Mouse (Mus musculus): ENCODE data around the gene Hist1h1c. TPM values are rescaled to one million over a fixed set of nuclear protein-coding genes. Genes with fewer than 3 reads are reported as not detected.

Gene Hist1h1c
- polyA plus RNA-seq, 2 experiments: 46.8 to 72.5 TPM

DNA sequence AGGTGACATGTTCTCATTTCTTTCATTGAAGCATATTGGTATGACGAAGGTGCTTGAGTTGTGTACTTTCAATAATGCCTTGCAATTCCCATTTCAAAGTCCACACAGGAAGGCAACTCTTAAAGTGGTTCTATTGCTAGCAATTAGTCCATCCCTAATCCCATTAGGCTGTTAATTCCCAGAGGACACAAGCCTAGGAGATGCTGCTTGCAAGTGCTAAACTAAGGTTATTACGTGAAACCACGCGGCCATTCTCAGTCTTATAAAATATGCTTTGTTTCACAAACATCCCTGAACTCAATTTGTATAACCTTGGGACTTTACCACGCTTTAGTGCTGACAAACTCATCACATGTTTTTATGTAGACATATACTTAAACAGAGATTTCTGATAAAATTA is 1.5 kb upstream of the Hist1h1c start:
- Histone ChIP-seq H3K9ac (replicated peaks) (no peak overlapping the region), H3K4me1 (replicated peaks; ENCODE audit: control insufficient read depth in 2 of 2, insufficient read depth in 2 of 2, low read length in 1 of 2) (peaks cover 12 to 14% of the 10 kb centered on the region in 2 experiments), H3K9me3 (ENCODE audit: control insufficient read depth, low read length) (no peaks in the 10 kb centered on the region), H3K27ac (peak overlapping the region; percentile 51), H3K27me3 (ENCODE audit: control insufficient read depth, insufficient read depth, low read length) (no peaks in the 10 kb centered on the region), H3K36me3 (replicated peaks; ENCODE audit: control insufficient read depth, insufficient read depth, low read depth) (no peaks in the 10 kb centered on the region), H3K4me2 (ENCODE audit: low read depth) (no peak overlapping the region), H3K4me3 (ENCODE audit: insufficient read depth in 1 of 2, low read depth in 2 of 2, low read length in 2 of 2) (no peak overlapping the region)
- DNase-seq (ENCODE audit: low read depth in 3 of 3, low spot score in 3 of 3) (no peak), ATAC-seq (ENCODE audit: insufficient read depth) (no peak)
- WGBS (ENCODE audit: insufficient replicate concordance): 84% methylated on average over 5 of the region's 5 CpGs
- TF ChIP-seq EP300 (IDR thresholded peaks at IDR 0.05; ENCODE audit: low read depth) (no peak), CTCF (IDR thresholded peaks at IDR 0.05; ENCODE audit: low read depth) (no peak)

DNA sequence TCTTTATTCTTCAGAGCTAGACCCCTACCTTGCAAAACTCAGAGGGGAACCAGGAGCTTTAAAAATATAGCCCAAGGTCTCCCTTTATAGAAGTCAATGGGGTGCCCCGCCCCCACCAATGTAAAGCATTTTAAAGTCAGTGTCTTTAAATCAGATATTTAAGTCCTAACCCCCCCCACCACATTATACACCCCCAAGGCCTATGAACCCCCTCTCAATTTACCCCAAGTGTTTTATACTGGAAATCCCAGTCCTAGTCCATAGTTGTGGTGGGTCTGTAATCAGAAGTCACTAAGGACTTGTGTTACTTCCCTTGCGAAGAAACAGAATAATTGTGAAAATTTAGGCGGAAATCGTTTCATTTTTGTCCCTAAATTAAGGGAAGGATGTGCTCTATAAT is 567 bp upstream of the Hist1h1c start:
- Histone ChIP-seq H3K4me2 (ENCODE audit: low read depth) (peak overlapping the region; percentile 94), H3K4me3 (ENCODE audit: insufficient read depth in 1 of 2, low read depth in 2 of 2, low read length in 2 of 2) (peak overlapping the region in 1 of 2 experiments; percentile 65; a peak in 2 of 4 replicates), H3K9me3 (ENCODE audit: control insufficient read depth, low read length) (no peaks in the 10 kb centered on the region), H3K9ac (replicated peaks) (peak overlapping the region; percentile 97), H3K4me1 (replicated peaks; ENCODE audit: control insufficient read depth in 2 of 2, insufficient read depth in 2 of 2, low read length in 1 of 2) (peaks cover 16 to 17% of the 10 kb centered on the region in 2 experiments), H3K27ac (peak overlapping the region; percentile 99), H3K36me3 (replicated peaks; ENCODE audit: control insufficient read depth, insufficient read depth, low read depth) (no peaks in the 10 kb centered on the region), H3K27me3 (ENCODE audit: control insufficient read depth, insufficient read depth, low read length) (no peaks in the 10 kb centered on the region)
- no peak for DNase-seq (ENCODE audit: low read depth in 3 of 3, low spot score in 3 of 3)
- TF ChIP-seq EP300 (IDR thresholded peaks at IDR 0.05; ENCODE audit: low read depth) (no peak), CTCF (IDR thresholded peaks at IDR 0.05; ENCODE audit: low read depth) (no peak)
- no peak for ATAC-seq (ENCODE audit: insufficient read depth)
- 19% methylated on average over 4 of the region's 4 CpGs for WGBS (ENCODE audit: insufficient replicate concordance)

DNA sequence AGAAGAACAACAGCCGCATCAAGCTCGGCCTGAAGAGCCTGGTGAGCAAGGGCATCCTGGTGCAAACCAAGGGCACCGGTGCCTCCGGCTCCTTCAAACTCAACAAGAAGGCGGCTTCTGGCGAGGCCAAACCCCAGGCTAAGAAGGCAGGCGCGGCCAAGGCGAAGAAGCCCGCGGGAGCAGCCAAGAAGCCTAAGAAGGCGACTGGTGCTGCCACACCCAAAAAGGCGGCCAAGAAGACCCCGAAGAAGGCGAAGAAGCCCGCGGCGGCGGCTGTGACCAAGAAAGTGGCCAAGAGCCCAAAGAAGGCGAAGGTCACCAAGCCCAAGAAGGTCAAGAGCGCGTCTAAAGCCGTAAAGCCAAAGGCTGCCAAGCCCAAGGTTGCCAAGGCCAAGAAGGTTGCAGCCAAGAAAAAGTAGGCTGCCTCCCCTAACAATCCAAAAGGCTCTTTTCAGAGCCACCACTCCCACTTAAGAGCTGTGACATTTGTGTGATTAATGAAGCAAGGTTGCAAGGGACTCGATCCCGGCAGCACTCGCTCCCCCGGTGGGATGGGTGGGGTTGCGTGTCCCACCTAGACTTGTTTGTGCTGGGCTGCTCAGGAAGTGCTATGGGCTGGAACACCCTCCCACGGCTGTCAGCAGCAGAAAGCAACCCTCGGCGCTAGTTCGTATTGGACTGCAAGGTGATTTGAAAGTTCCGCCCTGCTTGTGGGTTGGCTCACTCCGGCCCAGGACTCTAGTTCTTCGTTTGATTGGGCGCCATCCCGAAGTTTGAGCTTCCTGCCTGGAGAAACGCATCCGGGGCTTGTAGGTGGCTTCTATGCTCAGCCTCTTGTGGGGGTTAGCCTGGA is 687 bp downstream of the Hist1h1c start:
- Histone ChIP-seq H3K27me3 (ENCODE audit: control insufficient read depth, insufficient read depth, low read length) (no peaks in the 10 kb centered on the region), H3K4me1 (replicated peaks; ENCODE audit: control insufficient read depth in 2 of 2, insufficient read depth in 2 of 2, low read length in 1 of 2) (peaks cover 16 to 22% of the 10 kb centered on the region in 2 experiments), H3K27ac (peak overlapping the region; percentile 99), H3K4me3 (ENCODE audit: insufficient read depth in 1 of 2, low read depth in 2 of 2, low read length in 2 of 2) (peak overlapping the region; percentile 65 to 86), H3K36me3 (replicated peaks; ENCODE audit: control insufficient read depth, insufficient read depth, low read depth) (no peaks in the 10 kb centered on the region), H3K9ac (replicated peaks) (peak overlapping the region; percentile 97), H3K9me3 (ENCODE audit: control insufficient read depth, low read length) (no peaks in the 10 kb centered on the region), H3K4me2 (ENCODE audit: low read depth) (peak overlapping the region; percentile 94)
- DNase-seq (ENCODE audit: low read depth in 3 of 3, low spot score in 3 of 3) (peak; percentile 90 to 96 (median 93)), ATAC-seq (ENCODE audit: insufficient read depth) (peak; percentile 78)
- no peak; the same call in 1 of the 2 replicates for TF ChIP-seq CTCF (IDR thresholded peaks at IDR 0.05; ENCODE audit: low read depth)
- TF ChIP-seq EP300 (IDR thresholded peaks at IDR 0.05; ENCODE audit: low read depth): peak; percentile 68
- WGBS (ENCODE audit: insufficient replicate concordance): under 1% methylated on average over 39 of the region's 39 CpGs

DNA sequence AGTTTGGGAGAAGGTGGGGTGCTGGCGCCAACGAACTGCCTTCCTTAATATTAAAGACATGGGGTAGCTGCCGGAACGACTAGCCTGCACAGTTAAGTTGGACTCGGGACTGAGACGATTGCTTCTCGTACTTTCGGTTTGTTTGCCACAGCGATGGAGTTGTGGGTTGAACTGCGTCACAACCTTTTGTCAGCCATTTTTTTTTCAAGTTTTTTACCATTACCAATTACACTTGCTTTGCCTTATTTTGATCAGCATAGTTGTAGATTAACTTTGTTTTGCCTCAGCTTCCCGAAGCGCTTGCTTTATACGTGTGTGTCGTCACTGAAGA is 1.3 kb downstream of the Hist1h1c start:
- DNase-seq (ENCODE audit: low read depth in 3 of 3, low spot score in 3 of 3) (no peak), ATAC-seq (ENCODE audit: insufficient read depth) (no peak)
- H3K36me3 ChIP-seq (replicated peaks; ENCODE audit: control insufficient read depth, insufficient read depth, low read depth): no peaks in the 10 kb centered on the region
- H3K9ac ChIP-seq (replicated peaks): peak overlapping the region; percentile 97
- peak overlapping the region; percentile 94 for H3K4me2 ChIP-seq (ENCODE audit: low read depth)
- H3K27me3 ChIP-seq (ENCODE audit: control insufficient read depth, insufficient read depth, low read length): no peaks in the 10 kb centered on the region
- peak overlapping the region; percentile 65 to 86 for H3K4me3 ChIP-seq (ENCODE audit: insufficient read depth in 1 of 2, low read depth in 2 of 2, low read length in 2 of 2)
- H3K4me1 ChIP-seq (replicated peaks; ENCODE audit: control insufficient read depth in 2 of 2, insufficient read depth in 2 of 2, low read length in 1 of 2): peaks cover 16 to 22% of the 10 kb centered on the region in 2 experiments
- TF ChIP-seq CTCF (IDR thresholded peaks at IDR 0.05; ENCODE audit: low read depth) (no peak), EP300 (IDR thresholded peaks at IDR 0.05; ENCODE audit: low read depth) (peak; percentile 11; the same call in 1 of the 2 replicates)
- H3K9me3 ChIP-seq (ENCODE audit: control insufficient read depth, low read length): no peaks in the 10 kb centered on the region
- H3K27ac ChIP-seq: peak overlapping the region; percentile 99
- under 1% methylated on average over 14 of the region's 14 CpGs for WGBS (ENCODE audit: insufficient replicate concordance)

DNA sequence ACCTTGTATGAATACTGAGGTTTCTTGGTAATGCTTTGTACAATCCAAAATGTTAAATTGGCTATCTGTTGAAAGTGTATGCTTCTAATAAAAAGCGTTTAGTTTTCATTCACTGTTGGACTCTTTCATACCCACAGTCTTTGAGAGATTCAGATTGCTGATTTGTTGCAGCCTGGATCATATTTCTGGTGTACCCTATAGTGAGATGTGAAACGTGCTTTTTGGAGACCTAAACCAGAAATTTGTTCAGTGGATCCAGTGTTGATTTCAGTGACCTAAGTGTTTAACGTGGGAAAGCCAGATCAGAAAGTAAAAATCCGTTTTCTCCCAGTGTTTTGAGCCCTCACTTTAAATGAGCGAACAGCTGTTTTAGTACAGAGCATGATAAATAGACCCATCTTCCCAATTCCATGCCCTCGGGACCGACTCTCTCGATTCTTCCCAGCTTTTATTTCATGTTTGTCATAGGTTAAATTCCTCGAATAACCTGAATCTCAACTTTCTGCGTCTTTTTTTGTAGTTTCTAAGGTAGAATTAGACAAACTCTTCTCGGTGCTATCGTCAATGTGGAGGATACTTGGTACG is 1.7 kb downstream of the Hist1h1c start:
- Histone ChIP-seq H3K9me3 (ENCODE audit: control insufficient read depth, low read length) (no peaks in the 10 kb centered on the region), H3K9ac (replicated peaks) (peak overlapping the region; percentile 97), H3K36me3 (replicated peaks; ENCODE audit: control insufficient read depth, insufficient read depth, low read depth) (no peaks in the 10 kb centered on the region), H3K4me2 (ENCODE audit: low read depth) (peak overlapping the region; percentile 94), H3K27me3 (ENCODE audit: control insufficient read depth, insufficient read depth, low read length) (no peaks in the 10 kb centered on the region), H3K4me3 (ENCODE audit: insufficient read depth in 1 of 2, low read depth in 2 of 2, low read length in 2 of 2) (peak overlapping the region; percentile 65 to 86), H3K4me1 (replicated peaks; ENCODE audit: control insufficient read depth in 2 of 2, insufficient read depth in 2 of 2, low read length in 1 of 2) (peaks cover 16 to 22% of the 10 kb centered on the region in 2 experiments), H3K27ac (peak overlapping the region; percentile 99)
- ATAC-seq (ENCODE audit: insufficient read depth): no peak
- TF ChIP-seq CTCF (IDR thresholded peaks at IDR 0.05; ENCODE audit: low read depth) (no peak), EP300 (IDR thresholded peaks at IDR 0.05; ENCODE audit: low read depth) (peak; percentile 6; the same call in 1 of the 2 replicates)
- peak in 1 of 3 experiments; percentile 62 for DNase-seq (ENCODE audit: low read depth in 3 of 3, low spot score in 3 of 3)
- 15% methylated on average over 13 of the region's 13 CpGs for WGBS (ENCODE audit: insufficient replicate concordance)
